Mouse (Mus musculus) heart, embryonic 11.5 days (tissue): ENCODE measurements around the gene Ak1. TPM values are rescaled to one million over a fixed set of nuclear protein-coding genes. Genes with fewer than 3 reads are reported as not detected.
A peak's percentile ranks its signal among the peaks of the same experiment; 100 is the strongest.

Source experiments
- ATAC-seq: fragments of 200-750 bp; cut with Nextera tagmentation; replicated peaks from 2 replicates; pipeline ENCODE4 v1.8.0; 2017; ENCODE audit warnings: moderate library complexity; ENCODE audit not compliant: insufficient number of reproducible peaks, low FRiP score, low TSS enrichment
- H3K27ac ChIP-seq: fragments of 300-500 bp; sonication (generic); 2 replicates; pipeline ENCODE4 v1.5.1; 2014; ENCODE audit warnings: mild to moderate bottlenecking, low read depth, low read length
- H3K27me3 ChIP-seq: fragments of 300-500 bp; sonication (generic); 2 replicates; pipeline ENCODE4 v1.6.1; 2014; ENCODE audit warnings: mild to moderate bottlenecking, low read length, mixed read lengths; ENCODE audit not compliant: control insufficient read depth, insufficient read depth
- H3K36me3 ChIP-seq: fragments of 300-500 bp; sonication (generic); 2 replicates; pipeline ENCODE4 v1.6.1; 2014; ENCODE audit warnings: mild to moderate bottlenecking, low read length, moderate library complexity, mixed read lengths; ENCODE audit not compliant: control insufficient read depth, insufficient read depth
- H3K4me1 ChIP-seq: fragments of 300-500 bp; sonication (generic); 2 replicates; pipeline ENCODE4 v1.6.1; 2014; ENCODE audit warnings: low read length; ENCODE audit not compliant: control insufficient read depth, insufficient read depth
- H3K4me2 ChIP-seq: fragments of 300-500 bp; sonication (generic); 2 replicates; pipeline ENCODE4 v1.6.1; 2014; ENCODE audit warnings: mild to moderate bottlenecking, moderate library complexity
- H3K4me3 ChIP-seq: fragments of 300-500 bp; sonication (generic); 2 replicates; pipeline ENCODE4 v1.5.1; 2014; ENCODE audit warnings: low read depth, low read length
- H3K9ac ChIP-seq: fragments of 300-500 bp; sonication (generic); 2 replicates; pipeline ENCODE4 v1.6.1; 2014; ENCODE audit warnings: mild to moderate bottlenecking, low read depth, low read length, moderate library complexity
- H3K9me3 ChIP-seq: fragments of 300-500 bp; sonication (generic); replicated peaks from 2 replicates; pipeline ENCODE4 v1.6.1; 2016; ENCODE audit warnings: low read length; ENCODE audit not compliant: control insufficient read depth
- WGBS: fragments of 180-500 bp; shearing (Covaris S2); extraction: QIAGEN DNeasy Blood & Tissue Kit; methylation state at CpG from one replicate; pipeline ENCODE4 v1.1.7; 2014; ENCODE audit not compliant: insufficient replicate concordance; 5-methylcytosine and 5-hydroxymethylcytosine counted together
- polyA plus RNA-seq: library from polyadenylated mRNA; unstranded; fragments of >200 nt; fragmentation: Nextera tagmentation; extraction: Ambion mirVana; gene quantifications from 2 replicates; pipeline ENCODE4 v1.2.1, GENCODE M21; 2014

Ak1 gene
- polyA plus RNA-seq, 1 experiment from 2014 or later: 212 TPM

DNA sequence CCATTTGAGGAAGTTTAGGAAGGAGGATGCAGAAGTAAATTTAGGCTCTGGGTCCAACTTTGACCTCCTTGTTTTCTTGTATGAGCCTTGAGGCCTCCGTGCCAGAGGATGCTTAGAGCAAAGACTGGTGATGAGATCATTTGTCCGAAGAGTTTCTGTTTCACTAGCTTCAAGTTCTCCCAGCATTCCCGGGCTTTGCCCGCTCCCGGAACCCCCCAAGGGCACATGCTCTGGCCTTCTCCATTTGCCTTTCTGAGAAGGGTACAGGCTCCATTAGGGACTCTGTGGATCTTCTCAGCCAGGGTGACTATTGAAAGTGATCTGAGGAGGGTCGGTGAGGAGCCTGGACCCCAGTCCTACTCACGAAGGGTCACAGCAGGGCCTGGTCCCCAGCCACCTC, 25.8 kb downstream of the Ak1 start:
- Histone ChIP-seq H3K36me3 (no peaks in the 10 kb centered on the region), H3K4me2 (peak overlapping the region; percentile 51), H3K4me1 (peaks cover 34% of the 10 kb centered on the region), H3K9me3 (no peaks in the 10 kb centered on the region), H3K27me3 (no peaks in the 10 kb centered on the region), H3K27ac (peak overlapping the region; percentile 73), H3K4me3 (peak overlapping the region; percentile 41), H3K9ac (peak overlapping the region; percentile 65)
- ATAC-seq: no peak
- 83% methylated on average over 7 of the region's 7 CpGs for WGBS

DNA sequence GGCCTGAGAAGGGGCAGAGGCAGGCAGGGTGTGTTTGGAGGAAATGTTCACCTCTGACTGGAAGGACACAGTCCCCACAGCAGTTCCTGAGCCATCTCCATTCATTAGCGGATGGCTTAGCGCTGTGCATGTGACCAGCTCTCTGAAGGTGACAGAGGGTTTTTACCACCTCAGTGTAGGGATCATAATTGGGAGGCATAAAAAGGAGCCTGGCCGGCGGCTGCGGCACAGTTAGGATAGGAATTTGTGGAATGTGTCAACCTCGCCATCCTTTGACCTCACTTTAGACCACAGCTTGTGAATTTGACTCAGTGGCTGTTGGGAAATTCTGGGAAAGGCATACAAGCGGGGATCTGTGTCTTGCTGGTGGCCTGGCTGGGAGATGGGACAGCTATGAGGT, 32.2 kb downstream of the Ak1 start:
- Histone ChIP-seq H3K27me3 (no peaks in the 10 kb centered on the region), H3K4me3 (0 out of 2 replicates have a peak overlapping the region, but pooled peaks have one; percentile 19), H3K9ac (no peak overlapping the region), H3K9me3 (no peaks in the 10 kb centered on the region), H3K27ac (peak overlapping the region; percentile 86), H3K4me1 (peaks cover 28% of the 10 kb centered on the region), H3K4me2 (peak overlapping the region; percentile 34), H3K36me3 (no peaks in the 10 kb centered on the region)
- ATAC-seq: no peak
- 17% methylated on average over 7 of the region's 7 CpGs for WGBS

DNA sequence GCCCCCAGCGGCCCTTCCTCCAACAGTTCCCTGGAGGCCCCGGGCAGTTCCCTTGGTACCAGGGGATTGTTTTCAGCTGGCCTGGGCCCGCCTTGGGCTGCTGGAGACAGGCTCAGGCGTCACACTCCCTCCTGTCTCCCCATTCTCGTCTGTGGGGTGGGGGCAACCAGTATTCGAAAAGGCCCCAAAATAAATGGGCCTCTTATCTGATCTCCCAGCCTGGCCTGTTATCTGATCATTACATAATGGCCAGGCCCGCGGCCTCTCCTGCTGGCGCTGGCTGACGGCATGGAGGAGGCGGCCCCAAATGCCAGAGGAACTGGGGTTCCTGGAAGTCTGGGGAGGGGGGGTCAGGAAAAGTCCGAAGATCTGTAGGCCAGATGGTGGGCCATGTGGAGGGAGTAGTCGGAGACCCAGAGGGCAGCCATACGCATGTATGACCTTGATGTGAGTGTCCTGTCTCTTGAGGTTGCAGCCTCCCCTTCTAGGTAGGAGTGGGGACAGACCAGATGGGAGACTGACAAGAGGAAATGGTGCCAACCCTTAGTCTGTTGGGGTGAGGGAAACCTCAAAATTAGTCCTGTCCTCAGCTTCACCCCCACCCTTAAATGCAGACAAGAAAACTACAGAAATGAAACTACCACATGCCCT, 33.3 kb downstream of the Ak1 start:
- no peak overlapping the region for H3K4me3 ChIP-seq
- H3K9me3 ChIP-seq: no peaks in the 10 kb centered on the region
- 51% methylated on average over 14 of the region's 14 CpGs for WGBS
- H3K4me2 ChIP-seq: peak overlapping the region; percentile 31
- no peak for ATAC-seq
- peak overlapping the region; percentile 86 for H3K27ac ChIP-seq
- H3K4me1 ChIP-seq: peaks cover 28% of the 10 kb centered on the region
- peak overlapping the region; percentile 36 for H3K9ac ChIP-seq
- H3K27me3 ChIP-seq: no peaks in the 10 kb centered on the region
- H3K36me3 ChIP-seq: no peaks in the 10 kb centered on the region

- ATAC-seq: no peak
- peaks cover 30% of the 10 kb centered on the region for H3K4me1 ChIP-seq
- peak overlapping the region; percentile 2 for H3K4me2 ChIP-seq
These were observed 33.8 kb downstream of the Ak1 start for GRCm38 (mm10) chr2:32655394-32655744.

GRCm38 (mm10) chr2:32655826-32656225, 34.3 kb downstream of the Ak1 start:
- WGBS: 31% methylated on average over 12 of the region's 12 CpGs
- H3K4me1 ChIP-seq: peaks cover 33% of the 10 kb centered on the region

More at GRCm38 (mm10) chr2:32655394-32655744, 33.8 kb downstream of the Ak1 start:
- Histone ChIP-seq H3K9me3 (no peaks in the 10 kb centered on the region), H3K36me3 (no peaks in the 10 kb centered on the region), H3K27ac (peak overlapping the region; percentile 86), H3K9ac (peak overlapping the region; percentile 22; the same call in 1 of the 2 replicates), H3K27me3 (no peaks in the 10 kb centered on the region), H3K4me3 (no peak overlapping the region)
- WGBS: 72% methylated on average over 3 of the region's 3 CpGs

DNA sequence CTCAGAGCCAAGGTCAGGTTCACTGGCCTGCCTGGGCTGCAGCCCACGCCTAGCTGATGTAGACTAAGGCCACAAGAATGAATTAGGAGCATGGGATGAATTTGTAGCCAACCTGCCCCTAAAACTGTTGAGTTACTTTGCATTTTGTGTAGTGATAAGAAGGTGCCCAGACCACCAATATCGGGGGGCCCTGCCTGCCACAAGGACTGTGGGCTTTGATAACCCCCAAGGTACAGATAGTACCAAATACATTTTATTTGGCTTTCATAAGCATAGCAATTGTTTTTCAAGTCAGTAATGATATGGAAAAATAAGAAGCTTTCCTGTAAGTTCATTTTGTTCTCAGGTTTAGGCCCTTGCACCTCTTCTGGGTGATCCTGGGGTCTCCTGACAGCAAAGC, 37.3 kb downstream of the Ak1 start:
- H3K4me1 ChIP-seq: peaks cover 43% of the 10 kb centered on the region
- no peaks in the 10 kb centered on the region for H3K27me3 ChIP-seq
- no peak overlapping the region for H3K9ac ChIP-seq
- H3K36me3 ChIP-seq: no peaks in the 10 kb centered on the region
- H3K4me2 ChIP-seq: no peak overlapping the region
- WGBS: 71% methylated on average over 2 of the region's 2 CpGs
- H3K9me3 ChIP-seq: no peaks in the 10 kb centered on the region
- peak overlapping the region; percentile 50; the same call in 1 of the 2 replicates for H3K27ac ChIP-seq
- H3K4me3 ChIP-seq: no peak overlapping the region
- ATAC-seq: no peak

More at GRCm38 (mm10) chr2:32655826-32656225, 34.3 kb downstream of the Ak1 start:
- no peaks in the 10 kb centered on the region for H3K36me3 ChIP-seq
- H3K27me3 ChIP-seq: no peaks in the 10 kb centered on the region
- peak overlapping the region; percentile 22; the same call in 1 of the 2 replicates for H3K9ac ChIP-seq
- ATAC-seq: peak; percentile 70
- H3K9me3 ChIP-seq: no peaks in the 10 kb centered on the region
- H3K4me3 ChIP-seq: no peak overlapping the region
- peak overlapping the region; percentile 86 for H3K27ac ChIP-seq
- H3K4me2 ChIP-seq: peak overlapping the region; percentile 2; the same call in 1 of the 2 replicates

- ATAC-seq: peak; percentile 73; the same call in 1 of the 2 replicates
- Histone ChIP-seq H3K9ac (peak overlapping the region; percentile 64), H3K4me3 (no peak overlapping the region), H3K36me3 (no peaks in the 10 kb centered on the region), H3K27me3 (no peaks in the 10 kb centered on the region), H3K4me1 (peaks cover 38% of the 10 kb centered on the region), H3K9me3 (no peaks in the 10 kb centered on the region), H3K27ac (peak overlapping the region; percentile 85), H3K4me2 (no peak overlapping the region)
- 10% methylated on average over 7 of the region's 7 CpGs for WGBS
These were observed 40.0 kb downstream of the Ak1 start for GRCm38 (mm10) chr2:32661509-32662107.

DNA sequence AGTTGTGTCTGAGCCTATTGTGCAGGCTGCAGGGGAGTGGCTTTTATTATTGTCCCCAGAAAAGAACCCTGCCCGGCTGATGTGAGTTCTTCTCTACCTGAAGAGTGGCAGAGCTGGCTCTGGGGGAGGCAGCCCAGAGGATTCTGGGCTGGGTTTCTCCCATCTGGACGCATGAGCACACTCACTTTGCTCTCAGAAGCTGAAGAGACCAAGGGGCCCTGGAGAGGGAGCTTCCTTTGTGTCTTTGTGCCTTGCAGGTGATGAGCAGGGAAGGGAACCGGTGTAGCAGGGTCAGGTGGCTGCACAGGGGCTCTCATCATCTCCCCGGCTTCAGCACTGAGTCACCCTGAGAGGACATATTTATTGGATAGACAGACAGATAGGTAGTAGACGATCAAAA, 40.7 kb downstream of the Ak1 start:
- H3K9me3 ChIP-seq: no peaks in the 10 kb centered on the region
- no peak overlapping the region for H3K4me3 ChIP-seq
- no peaks in the 10 kb centered on the region for H3K36me3 ChIP-seq
- peaks cover 38% of the 10 kb centered on the region for H3K4me1 ChIP-seq
- no peak overlapping the region for H3K4me2 ChIP-seq
- peak overlapping the region; percentile 64 for H3K9ac ChIP-seq
- H3K27ac ChIP-seq: peak overlapping the region; percentile 85
- WGBS: 54% methylated on average over 5 of the region's 5 CpGs
- ATAC-seq: no peak
- no peaks in the 10 kb centered on the region for H3K27me3 ChIP-seq
